Mouse (Mus musculus) spleen, postnatal 4 days (tissue): Measurements from ENCODE around the gene Grin2d.

Source experiments
- DNase-seq, 2 experiments: peaks; one replicate each; pipeline ENCODE4 v3.0.0; 2022; ENCODE audit warnings: low spot score in 2 of 2

The Grin2d gene

GRCm38 (mm10) chr7:45897258-45897757 lies 19.1 kb upstream of the Grin2d start:
- DNase-seq, result peak; percentile 60 to 83

- peak; percentile 97 for DNase-seq
These were observed 18.5 kb upstream of the Grin2d start, which contains the start of the genes Syngr4 and Tmem143 for GRCm38 (mm10) chr7:45896517-45897257. Syngr4 (minus strand) TSS chr7:45896714. Tmem143 (plus strand) TSS chr7:45896941.

GRCm38 (mm10) chr7:45895931-45896516 lies 17.8 kb upstream of the Grin2d start:
- no peak for DNase-seq

- no peak for DNase-seq
These were observed 14.5 kb upstream of the Grin2d start for GRCm38 (mm10) chr7:45892651-45893050.

- no peak for DNase-seq
These were observed 9.1 kb upstream of the Grin2d start for GRCm38 (mm10) chr7:45887246-45887645.

- DNase-seq, result no peak
These were observed 2.8 kb upstream of the Grin2d start for GRCm38 (mm10) chr7:45881011-45881410.

GRCm38 (mm10) chr7:45880531-45880930 lies 2.4 kb upstream of the Grin2d start:
- DNase-seq, result no peak

GRCm38 (mm10) chr7:45876895-45877294 lies 1.3 kb downstream of the Grin2d start:
- DNase-seq, result no peak

GRCm38 (mm10) chr7:45873061-45873947 lies 4.9 kb downstream of the Grin2d start:
- peak; percentile 65 to 86 for DNase-seq

- peak; percentile 89 to 96 for DNase-seq
These were observed 5.6 kb downstream of the Grin2d start, which contains the start of gene Kdelr1 for GRCm38 (mm10) chr7:45872624-45873023. Kdelr1 (plus strand) TSS chr7:45872772.

GRCm38 (mm10) chr7:45870282-45871058 lies 7.7 kb downstream of the Grin2d start:
- no peak for DNase-seq

GRCm38 (mm10) chr7:45869787-45870186 lies 8.4 kb downstream of the Grin2d start:
- DNase-seq, result no peak

GRCm38 (mm10) chr7:45869107-45869670 lies 9.0 kb downstream of the Grin2d start:
- DNase-seq, result no peak

GRCm38 (mm10) chr7:45867871-45868270 lies 10.3 kb downstream of the Grin2d start:
- DNase-seq, result no peak

GRCm38 (mm10) chr7:45865925-45866910 lies 12.0 kb downstream of the Grin2d start:
- peak; percentile 86 to 92 for DNase-seq

GRCm38 (mm10) chr7:45864435-45864834 lies 13.7 kb downstream of the Grin2d start:
- DNase-seq, result no peak

GRCm38 (mm10) chr7:45862804-45863203 lies 15.4 kb downstream of the Grin2d start:
- DNase-seq, result no peak

- DNase-seq, result no peak
These were observed 19.2 kb downstream of the Grin2d start for GRCm38 (mm10) chr7:45859008-45859407.
